Mouse (Mus musculus) ES-E14 (cell line): ENCODE results near the gene Klhdc8a.

ENCODE experiments used
- CHD2 ChIP-seq: IDR thresholded peaks from 2 replicates; pipeline ENCODE4 v1.6.1; 2014; ENCODE audit warnings: mild to moderate bottlenecking, low read depth, low read length, inconsistent platforms
- HCFC1 ChIP-seq: IDR thresholded peaks from 2 replicates; pipeline ENCODE4 v1.6.1; 2012; ENCODE audit warnings: low read length, inconsistent platforms, borderline replicate concordance; ENCODE audit not compliant: insufficient read depth
- MAFK ChIP-seq: IDR thresholded peaks from 2 replicates; pipeline ENCODE4 v1.6.1; 2014; ENCODE audit warnings: mild to moderate bottlenecking, low read depth, low read length, inconsistent platforms; ENCODE audit not compliant: insufficient read depth
- ZC3H11A ChIP-seq: IDR thresholded peaks from 2 replicates; pipeline ENCODE4 v1.6.1; 2012; ENCODE audit warnings: low read depth, mild to moderate bottlenecking, inconsistent platforms, low read length, borderline replicate concordance
- ZNF384 ChIP-seq: IDR thresholded peaks from 2 replicates; pipeline ENCODE4 v1.6.1; 2012; ENCODE audit warnings: low read depth, low read length, inconsistent platforms

DNA sequence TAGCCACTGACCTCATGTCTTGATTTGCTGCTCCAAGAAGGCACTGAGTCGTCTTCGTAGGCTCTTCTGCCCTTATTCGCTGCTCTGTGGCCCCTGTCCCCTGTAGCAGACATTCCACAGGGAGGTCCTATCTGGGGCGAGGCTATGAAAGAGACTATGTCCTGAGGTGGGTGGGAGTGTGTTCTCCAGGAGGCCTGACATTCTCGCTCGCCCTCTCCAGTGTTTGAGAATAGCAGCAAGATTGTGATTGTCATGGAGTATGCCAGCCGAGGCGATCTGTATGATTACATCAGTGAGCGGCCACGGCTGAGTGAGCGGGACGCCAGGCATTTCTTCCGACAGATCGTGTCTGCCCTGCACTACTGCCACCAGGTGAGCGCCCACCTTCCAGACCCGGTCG is 29.1 kb downstream of the Klhdc8a start:
- no peak for TF ChIP-seq MAFK
- no peak for TF ChIP-seq ZC3H11A
- TF ChIP-seq HCFC1, result no peak
- no peak for TF ChIP-seq ZNF384
- TF ChIP-seq CHD2, result no peak
